Mouse (Mus musculus) limb, embryonic 15.5 days (tissue): ENCODE data around the gene Helq. TPM values are rescaled to one million over a fixed set of nuclear protein-coding genes. Genes with fewer than 3 reads are reported as not detected.

Source experiments
- ATAC-seq: fragments of 200-750 bp; cut with Nextera tagmentation; 2 replicates; pipeline ENCODE4 v1.8.0; 2017; ENCODE audit warnings: low read depth, moderate TSS enrichment; ENCODE audit not compliant: insufficient number of reproducible peaks, low FRiP score, low TSS enrichment
- H3K27ac ChIP-seq: fragments of 300-500 bp; sonication (generic); 2 replicates; pipeline ENCODE4 v1.5.1; 2015; ENCODE audit warnings: moderate library complexity, mild to moderate bottlenecking, inconsistent platforms
- H3K27me3 ChIP-seq: fragments of 300-500 bp; sonication (generic); 2 replicates; pipeline ENCODE4 v1.6.1; 2015; ENCODE audit warnings: inconsistent platforms
- H3K36me3 ChIP-seq: fragments of 300-500 bp; sonication (generic); 2 replicates; pipeline ENCODE4 v1.6.1; 2015; ENCODE audit warnings: inconsistent platforms
- H3K4me1 ChIP-seq: fragments of 300-500 bp; sonication (generic); 2 replicates; pipeline ENCODE4 v1.6.1; 2015; ENCODE audit warnings: inconsistent platforms
- H3K4me2 ChIP-seq: fragments of 300-500 bp; sonication (generic); 2 replicates; pipeline ENCODE4 v1.6.1; 2015; ENCODE audit warnings: mild to moderate bottlenecking, inconsistent platforms
- H3K4me3 ChIP-seq: fragments of 300-500 bp; sonication (generic); 2 replicates; pipeline ENCODE4 v1.5.1; 2015; ENCODE audit warnings: mild to moderate bottlenecking, inconsistent platforms
- H3K9ac ChIP-seq: fragments of 300-500 bp; sonication (generic); 2 replicates; pipeline ENCODE4 v1.6.1; 2015; ENCODE audit warnings: inconsistent platforms
- H3K9me3 ChIP-seq: fragments of 300-500 bp; sonication (generic); 2 replicates; pipeline ENCODE4 v1.6.1; 2016; ENCODE audit warnings: inconsistent platforms
- WGBS: fragments of 180-500 bp; shearing (Covaris S2); methylation state at CpG from one replicate; pipeline ENCODE4 v1.1.7; 2015; 5-methylcytosine and 5-hydroxymethylcytosine counted together
- polyA plus RNA-seq: library from polyadenylated mRNA; unstranded; fragments of >200 nt; fragmentation: Nextera tagmentation; extraction: Ambion mirVana; gene quantifications from 2 replicates; pipeline ENCODE4 v1.2.1, GENCODE M21; 2015

Gene Helq
- polyA plus RNA-seq, 1 experiment from 2014 or later = 15.2 TPM

DNA sequence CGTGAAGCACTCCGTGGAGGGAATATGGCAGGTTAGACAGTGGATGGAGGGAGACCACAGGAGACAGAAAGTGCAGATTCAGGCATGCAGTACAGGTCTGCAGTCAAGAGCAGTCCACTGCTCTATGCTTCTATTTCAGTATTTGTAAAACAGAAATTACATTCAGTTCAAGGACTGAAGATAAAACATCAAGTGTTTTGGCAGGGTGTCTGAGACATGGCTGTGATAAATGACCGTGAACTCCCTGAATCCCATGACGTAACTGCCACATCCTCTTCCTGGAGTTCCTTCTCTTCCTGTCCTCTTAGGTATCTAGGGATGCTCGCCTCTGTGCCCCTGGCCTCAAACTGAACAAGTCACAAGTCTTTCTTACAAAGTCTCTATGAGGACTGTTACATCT, 21.5 kb downstream of the Helq start:
- Histone ChIP-seq H3K36me3 (peaks cover 57% of the 10 kb centered on the region), H3K27ac (no peak overlapping the region), H3K27me3 (no peaks in the 10 kb centered on the region), H3K4me2 (no peak overlapping the region), H3K9ac (no peak overlapping the region), H3K9me3 (no peaks in the 10 kb centered on the region), H3K4me3 (no peak overlapping the region), H3K4me1 (no peaks in the 10 kb centered on the region)
- WGBS = 95% methylated on average over 5 of the region's 5 CpGs
- no peak for ATAC-seq

GRCm38 (mm10) chr5:100775778-100776404, 22.5 kb downstream of the Helq start:
- ATAC-seq = no peak
- Histone ChIP-seq H3K27ac (no peak overlapping the region), H3K9me3 (no peaks in the 10 kb centered on the region), H3K36me3 (peaks cover 56% of the 10 kb centered on the region), H3K4me1 (no peaks in the 10 kb centered on the region), H3K4me2 (no peak overlapping the region), H3K9ac (no peak overlapping the region), H3K4me3 (no peak overlapping the region), H3K27me3 (no peaks in the 10 kb centered on the region)
- WGBS = 84% methylated on average over 13 of the region's 13 CpGs

DNA sequence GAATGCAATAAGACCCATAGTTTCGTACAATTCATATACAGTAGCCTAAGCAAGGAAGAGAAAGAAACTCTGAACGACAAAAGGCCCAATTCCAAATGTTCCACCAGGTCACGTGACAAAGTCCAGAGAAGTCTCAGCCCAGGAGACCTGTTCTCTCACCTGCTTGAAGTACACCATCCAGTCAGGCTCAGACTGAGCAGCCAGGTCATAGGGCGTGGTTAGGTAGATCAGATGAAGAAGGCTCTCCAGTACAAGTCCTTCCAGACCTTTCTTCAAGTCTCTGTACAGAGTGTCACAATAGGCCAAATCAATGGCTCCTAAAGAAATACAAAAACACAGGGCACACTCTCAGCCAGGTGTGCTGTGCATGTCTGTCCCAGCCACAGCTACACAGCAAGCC, 26.8 kb downstream of the Helq start:
- H3K9me3 ChIP-seq = no peaks in the 10 kb centered on the region
- H3K4me1 ChIP-seq = no peaks in the 10 kb centered on the region
- no peak overlapping the region for H3K9ac ChIP-seq
- no peak overlapping the region for H3K27ac ChIP-seq
- 92% methylated on average over 4 of the region's 4 CpGs for whole genome bisulfite sequencing
- ATAC-seq = no peak
- H3K4me2 ChIP-seq = no peak overlapping the region
- H3K36me3 ChIP-seq = peaks cover 70% of the 10 kb centered on the region
- H3K27me3 ChIP-seq = no peaks in the 10 kb centered on the region
- H3K4me3 ChIP-seq = no peak overlapping the region

DNA sequence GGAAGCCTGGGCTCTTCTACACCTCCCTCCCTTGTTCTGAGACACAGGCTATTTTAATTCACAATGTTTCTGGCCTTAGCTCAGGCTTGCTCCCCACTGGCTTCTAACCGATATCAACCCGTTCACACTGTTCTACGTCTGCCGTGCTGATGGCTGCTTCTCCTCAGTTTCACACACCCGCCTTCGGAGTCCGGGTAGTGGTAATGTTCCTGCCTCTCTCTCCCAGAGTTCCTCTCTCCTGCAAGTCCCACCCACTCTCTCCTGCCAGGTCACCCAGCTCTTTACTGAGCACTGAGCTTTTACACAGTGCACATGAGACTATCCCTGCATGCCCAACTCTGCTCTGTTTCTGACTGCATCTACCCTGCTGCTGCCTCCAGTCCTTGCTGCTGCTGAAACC, 32.4 kb downstream of the Helq start:
- H3K27me3 ChIP-seq = no peaks in the 10 kb centered on the region
- 92% methylated on average over 7 of the region's 7 CpGs for WGBS
- H3K4me2 ChIP-seq = no peak overlapping the region
- no peak overlapping the region for H3K4me3 ChIP-seq
- H3K36me3 ChIP-seq = peaks cover 85% of the 10 kb centered on the region
- no peaks in the 10 kb centered on the region for H3K9me3 ChIP-seq
- no peak overlapping the region for H3K27ac ChIP-seq
- no peak overlapping the region for H3K9ac ChIP-seq
- H3K4me1 ChIP-seq = no peaks in the 10 kb centered on the region
- ATAC-seq = no peak

DNA sequence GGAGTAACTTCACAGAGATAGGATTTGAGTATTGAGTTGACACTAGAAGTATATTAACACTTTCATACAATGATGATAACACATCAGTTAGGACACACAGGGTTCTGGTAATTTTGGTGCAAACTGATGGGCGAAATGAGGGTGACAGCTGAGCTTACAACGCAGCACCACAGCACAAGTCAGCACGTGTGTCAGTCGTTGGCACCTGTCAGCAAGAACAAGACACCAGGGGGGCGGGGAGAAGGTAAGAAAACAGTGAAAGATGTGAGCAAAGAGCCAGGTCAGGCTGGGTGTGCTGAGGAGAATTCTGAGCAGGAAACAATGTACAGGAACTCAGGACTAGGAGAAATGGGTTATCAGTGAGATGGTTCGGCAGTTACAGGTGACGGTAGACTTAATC, 36.7 kb downstream of the Helq start:
- 89% methylated on average over 7 of the region's 7 CpGs for WGBS
- H3K4me1 ChIP-seq = no peaks in the 10 kb centered on the region
- no peaks in the 10 kb centered on the region for H3K27me3 ChIP-seq
- H3K27ac ChIP-seq = no peak overlapping the region
- no peak overlapping the region for H3K4me2 ChIP-seq
- peaks cover 48% of the 10 kb centered on the region for H3K36me3 ChIP-seq
- no peak overlapping the region for H3K4me3 ChIP-seq
- no peaks in the 10 kb centered on the region for H3K9me3 ChIP-seq
- ATAC-seq = no peak
- no peak overlapping the region for H3K9ac ChIP-seq

- no peak for ATAC-seq
- no peak overlapping the region for H3K4me3 ChIP-seq
- 88% methylated on average over 10 of the region's 10 CpGs for WGBS
These were observed 38.2 kb downstream of the Helq start for GRCm38 (mm10) chr5:100760049-100760663.

DNA sequence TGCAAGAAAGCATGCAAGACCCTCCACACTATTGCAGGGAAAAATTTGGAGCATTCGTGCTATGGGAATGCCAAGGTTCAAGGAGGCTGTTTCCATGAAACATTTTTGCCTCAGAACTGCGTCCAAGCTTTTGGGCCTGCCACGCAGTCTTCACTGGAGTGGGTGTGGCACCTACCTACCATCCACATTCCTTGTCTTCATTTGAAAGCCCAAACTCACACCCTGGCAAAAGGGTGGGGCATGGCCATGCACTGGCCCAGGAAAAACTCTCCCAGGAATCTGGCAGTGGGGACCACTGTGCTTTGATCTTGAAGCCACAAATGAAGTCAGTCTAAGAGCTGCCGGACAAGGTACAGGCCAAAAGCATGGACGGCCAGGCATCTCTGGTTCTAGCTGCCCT, 40.3 kb downstream of the Helq start:
- Histone ChIP-seq H3K9ac (no peak overlapping the region), H3K9me3 (no peaks in the 10 kb centered on the region), H3K4me3 (no peak overlapping the region), H3K27ac (no peak overlapping the region), H3K27me3 (no peaks in the 10 kb centered on the region), H3K4me2 (no peak overlapping the region), H3K36me3 (peaks cover 14% of the 10 kb centered on the region), H3K4me1 (no peaks in the 10 kb centered on the region)
- no peak for ATAC-seq
- 94% methylated on average over 5 of the region's 5 CpGs for WGBS

More at GRCm38 (mm10) chr5:100760049-100760663, 38.2 kb downstream of the Helq start:
- no peaks in the 10 kb centered on the region for H3K27me3 ChIP-seq
- H3K4me2 ChIP-seq = no peak overlapping the region
- H3K9ac ChIP-seq = no peak overlapping the region
- H3K4me1 ChIP-seq = no peaks in the 10 kb centered on the region
- H3K9me3 ChIP-seq = no peaks in the 10 kb centered on the region
- H3K27ac ChIP-seq = no peak overlapping the region
- H3K36me3 ChIP-seq = peaks cover 34% of the 10 kb centered on the region

DNA sequence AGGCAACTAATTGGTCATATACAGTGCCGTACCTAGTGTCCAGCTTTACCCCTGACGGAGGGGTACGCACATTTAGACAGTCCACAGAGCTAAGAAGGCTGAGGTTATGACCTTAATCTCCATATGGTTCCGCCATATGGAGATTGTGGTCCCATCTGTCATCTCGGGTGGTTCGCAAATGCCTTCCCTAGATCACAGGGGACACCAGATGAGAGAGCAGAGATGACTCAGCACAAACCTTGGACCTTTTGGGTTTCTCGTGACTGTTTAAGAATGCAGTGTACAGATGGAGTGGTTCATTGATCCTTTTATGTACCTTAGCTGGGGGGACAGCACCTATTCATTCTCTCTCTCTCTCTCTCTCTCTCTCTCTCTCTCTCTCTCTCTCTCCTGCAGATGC, 45.0 kb downstream of the Helq start:
- Histone ChIP-seq H3K9ac (no peak overlapping the region), H3K4me2 (no peak overlapping the region), H3K36me3 (no peaks in the 10 kb centered on the region), H3K4me1 (no peaks in the 10 kb centered on the region), H3K4me3 (no peak overlapping the region), H3K27me3 (no peaks in the 10 kb centered on the region), H3K9me3 (no peaks in the 10 kb centered on the region), H3K27ac (no peak overlapping the region)
- ATAC-seq = no peak
- WGBS = 64% methylated on average over 7 of the region's 7 CpGs

DNA sequence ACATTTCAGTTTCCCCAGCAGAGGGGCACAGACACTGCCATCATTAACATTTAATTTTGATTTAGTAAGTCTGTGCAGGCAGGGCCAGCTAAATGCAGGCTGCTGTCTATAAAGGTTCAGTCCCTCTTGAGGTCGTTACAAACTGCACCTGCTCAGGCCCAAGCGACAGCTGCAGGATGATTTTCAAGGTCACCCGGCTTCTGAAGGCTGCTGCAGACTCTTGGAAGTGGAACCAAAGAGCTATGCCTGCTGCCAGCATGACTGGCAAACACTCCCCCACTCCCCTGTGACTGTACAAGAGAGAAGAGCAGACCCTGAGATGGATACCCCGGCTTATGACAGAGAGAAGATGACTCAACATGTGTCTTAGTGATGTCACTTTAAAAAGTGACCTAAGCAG, 46.7 kb downstream of the Helq start:
- 47% methylated on average over 4 of the region's 4 CpGs for WGBS
- H3K4me3 ChIP-seq = no peak overlapping the region
- no peaks in the 10 kb centered on the region for H3K9me3 ChIP-seq
- H3K4me2 ChIP-seq = no peak overlapping the region
- H3K27ac ChIP-seq = no peak overlapping the region
- no peaks in the 10 kb centered on the region for H3K36me3 ChIP-seq
- H3K4me1 ChIP-seq = no peaks in the 10 kb centered on the region
- no peaks in the 10 kb centered on the region for H3K27me3 ChIP-seq
- no peak for ATAC-seq
- no peak overlapping the region for H3K9ac ChIP-seq

DNA sequence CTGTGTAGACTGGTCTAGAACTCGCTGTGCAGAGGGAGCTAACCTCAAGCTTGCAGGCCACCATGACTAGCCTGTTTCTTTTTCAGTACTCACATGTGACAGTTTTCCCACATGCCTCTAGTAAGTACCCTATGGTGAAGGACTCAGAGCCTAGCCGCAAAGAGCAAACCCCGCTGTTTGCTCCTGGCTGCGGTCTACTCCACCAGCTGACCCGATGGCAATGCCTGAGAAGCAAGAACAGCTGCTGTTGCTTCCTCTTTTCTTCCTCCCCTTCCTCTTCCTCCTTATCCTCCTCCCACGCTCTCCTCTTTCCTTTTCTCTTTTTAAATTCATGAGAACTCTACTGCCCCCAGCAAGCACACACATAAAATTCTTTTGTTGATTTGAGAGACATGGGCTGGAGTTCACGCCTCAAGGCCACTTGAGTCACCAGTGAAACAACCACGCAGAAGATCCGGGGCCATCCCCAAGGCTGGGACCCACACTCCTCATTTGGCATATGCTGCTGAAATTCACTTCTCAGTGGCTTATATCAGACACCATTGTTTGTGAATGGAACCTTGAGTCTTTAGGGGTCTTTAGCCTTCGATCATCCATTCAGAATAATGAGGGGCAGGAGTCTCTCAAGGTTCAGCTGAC, 47.7 kb downstream of the Helq start:
- Histone ChIP-seq H3K9me3 (no peaks in the 10 kb centered on the region), H3K36me3 (no peaks in the 10 kb centered on the region), H3K27me3 (no peaks in the 10 kb centered on the region), H3K4me2 (no peak overlapping the region), H3K4me3 (no peak overlapping the region), H3K27ac (no peak overlapping the region), H3K9ac (no peak overlapping the region), H3K4me1 (no peaks in the 10 kb centered on the region)
- no peak for ATAC-seq
- 75% methylated on average over 10 of the region's 10 CpGs for WGBS

DNA sequence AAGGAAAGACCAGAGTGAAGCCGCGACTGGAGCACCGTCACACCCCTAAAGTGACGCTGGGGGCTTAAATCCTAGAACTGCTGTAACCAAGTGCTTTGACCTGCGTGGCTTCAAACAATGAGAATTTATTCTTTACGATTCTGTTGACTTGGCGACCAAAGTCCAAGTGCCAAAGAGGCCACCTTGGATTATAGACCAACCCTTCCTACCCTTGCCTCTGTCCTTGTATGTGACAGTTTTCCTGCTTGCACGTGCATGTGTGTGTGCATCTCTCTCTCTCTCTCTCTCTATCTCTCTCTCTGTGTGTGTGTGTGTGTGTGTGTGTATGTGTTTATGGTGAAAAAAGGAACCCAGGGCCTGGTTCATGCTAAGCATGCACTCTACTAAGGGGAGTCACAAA, 59.6 kb downstream of the Helq start:
- ATAC-seq = no peak
- no peaks in the 10 kb centered on the region for H3K36me3 ChIP-seq
- no peak overlapping the region for H3K27ac ChIP-seq
- 90% methylated on average over 8 of the region's 8 CpGs for WGBS
- no peaks in the 10 kb centered on the region for H3K27me3 ChIP-seq
- H3K4me3 ChIP-seq = no peak overlapping the region
- no peaks in the 10 kb centered on the region for H3K9me3 ChIP-seq
- no peak overlapping the region for H3K9ac ChIP-seq
- H3K4me1 ChIP-seq = no peaks in the 10 kb centered on the region
- no peak overlapping the region for H3K4me2 ChIP-seq

DNA sequence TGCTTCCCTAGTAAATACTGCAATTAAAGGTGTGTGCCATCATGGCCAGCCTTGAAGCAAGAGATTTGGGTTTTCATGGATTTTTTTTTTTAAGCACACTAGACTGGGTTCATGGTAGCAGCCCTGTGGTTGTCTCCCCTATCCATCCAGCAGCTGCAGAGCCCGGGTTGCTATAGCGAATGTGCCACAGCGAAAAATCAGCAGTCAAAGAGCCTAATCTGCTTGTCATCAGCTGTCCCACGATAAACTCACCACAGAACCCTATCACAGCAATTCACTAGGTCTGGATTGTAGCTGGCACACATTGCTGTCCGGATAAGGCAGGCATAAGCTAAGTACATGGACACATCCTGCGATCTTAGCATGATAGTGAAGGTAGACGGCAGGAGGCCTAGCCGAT, 61.5 kb downstream of the Helq start:
- Histone ChIP-seq H3K27me3 (no peaks in the 10 kb centered on the region), H3K4me2 (no peak overlapping the region), H3K27ac (no peak overlapping the region), H3K4me1 (no peaks in the 10 kb centered on the region), H3K9ac (no peak overlapping the region), H3K36me3 (no peaks in the 10 kb centered on the region), H3K4me3 (no peak overlapping the region), H3K9me3 (no peaks in the 10 kb centered on the region)
- 84% methylated on average over 8 of the region's 8 CpGs for WGBS
- ATAC-seq = no peak
